Comparison of ENCODE assay signal across 18 mouse cellular contexts in genomic region chr2:68411201-68411600, GRCm38 (mm10).
DNase-seq lines count a peak whose midpoint lies in the region; ATAC-seq and TF ChIP-seq lines count a peak whose summit lies in the region.
"Had no signal": no experiment of that assay in that cellular context is flagged by ENCODE, and none has a peak within 500 bp of the region (broad histone marks: within the 10 kb centered on the region; RNA-seq: fewer than 3 reads in every experiment).

No protein-coding gene starts in this region.

- WGBS in heart, embryonic 12.5 days, result 63% methylated on average over 8 of the region's 8 CpGs
- 34% methylated on average over 8 of the region's 8 CpGs for WGBS in olfactory bulb, adult 2 months

- H3K4me2 ChIP-seq in heart, embryonic 12.5 days, result no peak overlapping the region
- H3K4me2 ChIP-seq: intestine, embryonic 15.5 days; limb, embryonic 15.5 days had no signal

- peaks cover 75% of the 10 kb centered on the region for H3K4me1 ChIP-seq in heart, embryonic 12.5 days (replicated peaks)
- peaks cover 20% of the 10 kb centered on the region for H3K4me1 ChIP-seq in olfactory bulb, adult 2 months (ENCODE audit: control insufficient read depth, insufficient read depth, low read length)

- TF ChIP-seq POLR2A in olfactory bulb, adult 2 months (IDR thresholded peaks at IDR 0.05; ENCODE audit: insufficient read depth, low read depth, low read length), result no peak

- intact Hi-C loops in heart, postnatal 25 days (cut with DNase I), result no loop called here

- H3K9ac ChIP-seq in heart, embryonic 12.5 days, result no peak overlapping the region; the same call in 1 of the 2 replicates
- H3K9ac ChIP-seq: intestine, embryonic 15.5 days; limb, embryonic 15.5 days had no signal

- H3K27ac ChIP-seq in heart, embryonic 12.5 days (ENCODE audit: poor library complexity, severe bottlenecking), result peak overlapping the region; percentile 68; the same call in 1 of the 2 replicates
- H3K27ac ChIP-seq in olfactory bulb, adult 2 months (ENCODE audit: insufficient read depth, low read depth, low read length), result peak overlapping the region; percentile 36
- H3K27ac ChIP-seq: intestine, embryonic 15.5 days; limb, embryonic 15.5 days; macrophage had no signal

- no peaks in the 10 kb centered on the region for H3K27me3 ChIP-seq in heart, embryonic 12.5 days (replicated peaks)
- H3K27me3 ChIP-seq: CH12.LX; intestine, embryonic 15.5 days; limb, embryonic 15.5 days had no signal

- DNase-seq in cerebellum, adult 11-12 months, result no peak
- DNase-seq in heart, postnatal 25 days (ENCODE audit: low spot score), result no peak
- DNase-seq in layer of hippocampus, adult 9-11 months, result peak; percentile 61
- DNase-seq in layer of hippocampus, postnatal 36 days, result no peak
- DNase-seq: cerebellum, adult 9-11 months; gastrocnemius, postnatal 36 days; kidney, postnatal 14 days; lung, adult 2 months; midbrain, embryonic 14.5 days; thymus, postnatal 4 days had no signal

- no peak for TF ChIP-seq CTCF in olfactory bulb, adult 2 months (IDR thresholded peaks at IDR 0.05; ENCODE audit: insufficient read depth, low read depth, low read length)

- ATAC-seq in cerebellum, adult (ENCODE audit: insufficient number of reproducible peaks, low FRiP score, low TSS enrichment), result peak; percentile 38
- ATAC-seq in heart, embryonic 12.5 days (ENCODE audit: insufficient number of reproducible peaks, low FRiP score), result no peak
- ATAC-seq in activated CD4-positive, CD25-positive, alpha-beta regulatory T cell, adult 4 months, result no peak
- ATAC-seq: intestine, embryonic 15.5 days had no signal

- H3K36me3 ChIP-seq in heart, embryonic 12.5 days, result peaks cover 2% of the 10 kb centered on the region; the same call in 1 of the 2 replicates
- H3K36me3 ChIP-seq: intestine, embryonic 15.5 days; limb, embryonic 15.5 days had no signal

- no peak overlapping the region for H3K4me3 ChIP-seq in heart, embryonic 12.5 days
- H3K4me3 ChIP-seq in olfactory bulb, adult 2 months (ENCODE audit: insufficient read depth, low read depth, low read length), result no peak overlapping the region
- H3K4me3 ChIP-seq: intestine, embryonic 15.5 days; limb, embryonic 15.5 days had no signal

- H3K9me3 ChIP-seq in heart, embryonic 12.5 days (replicated peaks), result no peaks in the 10 kb centered on the region
- H3K9me3 ChIP-seq: intestine, embryonic 15.5 days; limb, embryonic 15.5 days had no signal
